Mouse (Mus musculus): ENCODE measurements at regions not wholly inside any gene's neighbourhood (a gene's known extent, or its start where the extent isn't known, plus 50 kb on each side); places are given as distances from the start of the nearest gene placed in this dataset.

DNA sequence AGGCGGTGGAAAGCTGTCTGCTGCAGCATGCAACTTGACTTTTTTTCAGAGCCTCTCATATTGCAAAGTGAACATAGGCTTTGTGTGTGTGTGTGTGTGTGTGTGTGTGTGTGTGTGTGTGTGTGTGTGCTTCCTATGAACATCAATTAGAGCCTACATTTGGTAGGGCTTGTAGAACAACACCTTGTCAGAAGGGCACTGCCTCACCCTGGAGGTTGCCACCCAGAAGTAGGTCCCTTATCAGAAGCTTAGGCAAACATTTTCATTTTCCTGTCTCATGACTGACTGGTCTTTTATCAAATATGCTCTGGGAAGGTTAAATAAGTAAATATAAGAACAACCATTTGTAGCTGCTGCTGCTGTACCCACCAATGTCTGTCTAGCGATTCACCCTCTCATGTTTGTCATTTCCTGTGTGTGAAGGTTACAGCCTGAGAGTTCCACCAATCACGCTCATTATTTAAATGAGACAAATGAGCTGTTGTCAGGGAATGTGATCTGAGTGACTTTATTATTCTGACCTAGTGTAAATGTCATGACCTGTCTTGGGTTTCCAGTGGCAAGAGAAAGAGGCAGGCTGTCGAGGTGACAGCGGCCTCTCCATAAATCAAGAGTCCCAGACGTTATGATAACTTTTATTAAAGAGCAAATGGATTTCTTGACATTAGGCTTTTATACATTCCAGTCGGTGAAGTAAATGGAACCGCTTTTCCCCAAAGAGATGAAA lies 310.1 kb downstream of the Irx1 start:
- no peak for DNase-seq

DNA sequence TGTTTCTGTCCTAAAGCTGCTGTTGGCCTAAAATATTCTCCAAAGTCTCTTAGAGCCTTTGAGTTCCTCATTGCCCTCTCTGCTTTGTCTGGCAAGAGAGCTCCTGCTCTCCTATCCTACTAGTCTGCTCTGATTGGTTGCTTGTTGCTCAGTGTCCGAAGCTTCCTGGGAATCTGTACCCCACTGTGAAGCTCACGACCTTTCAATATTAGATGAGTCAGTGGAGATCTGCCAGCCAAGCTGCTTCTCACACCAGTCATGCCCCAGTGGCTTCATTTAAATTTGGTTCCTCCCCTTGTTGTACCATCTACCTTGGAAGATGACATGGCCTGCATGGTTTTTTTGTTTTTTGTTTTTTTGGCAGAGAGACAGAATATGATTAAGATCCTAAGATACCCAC lies 313.6 kb downstream of the Irx1 start:
- DNase-seq: no peak

- DNase-seq: no peak
Observed at GRCm38 (mm10) chr13:71649031-71649430, 314.5 kb downstream of the Irx1 start.

GRCm38 (mm10) chr13:71631447-71631846 lies 332.1 kb downstream of the Irx1 start:
- no peak for DNase-seq

GRCm38 (mm10) chr13:71617198-71617597 lies 346.3 kb downstream of the Irx1 start:
- DNase-seq: no peak

DNA sequence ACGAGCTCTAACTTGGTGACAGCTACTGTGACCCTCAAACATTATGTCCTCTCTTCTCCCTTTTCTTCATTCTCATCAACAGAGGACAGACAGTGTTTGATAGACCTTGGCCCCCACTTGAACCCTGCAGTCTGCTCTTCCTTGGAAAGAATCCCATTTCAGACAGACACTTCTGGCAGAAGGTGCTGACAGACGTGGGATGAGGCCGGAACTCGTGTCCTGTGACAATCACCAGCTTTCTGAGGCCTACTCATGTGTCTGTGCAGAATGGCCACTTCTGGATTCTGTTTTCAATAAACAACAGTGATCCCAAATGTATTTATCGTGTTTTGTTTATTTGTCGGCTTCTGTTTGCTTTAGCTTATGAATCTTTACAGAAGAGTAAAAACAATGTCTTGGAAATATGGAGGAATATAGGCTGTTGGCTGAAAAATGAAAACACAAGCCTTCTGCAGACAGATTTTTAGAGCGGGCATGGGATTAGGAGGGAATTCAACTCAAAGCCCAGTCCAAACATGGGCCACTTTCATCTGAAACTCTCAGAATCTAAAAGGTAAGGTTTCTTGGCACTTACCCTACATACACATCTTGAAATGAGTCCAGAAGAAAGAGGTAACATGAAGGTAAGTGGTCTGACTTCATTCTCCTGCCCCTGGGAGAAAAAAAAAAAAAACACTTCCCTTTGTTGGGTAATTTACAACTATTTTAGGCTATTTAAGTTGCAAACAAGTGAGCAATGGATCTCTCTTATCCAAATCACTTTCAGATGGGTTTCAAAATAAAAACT lies 350.9 kb downstream of the Irx1 start:
- no peak for DNase-seq

DNA sequence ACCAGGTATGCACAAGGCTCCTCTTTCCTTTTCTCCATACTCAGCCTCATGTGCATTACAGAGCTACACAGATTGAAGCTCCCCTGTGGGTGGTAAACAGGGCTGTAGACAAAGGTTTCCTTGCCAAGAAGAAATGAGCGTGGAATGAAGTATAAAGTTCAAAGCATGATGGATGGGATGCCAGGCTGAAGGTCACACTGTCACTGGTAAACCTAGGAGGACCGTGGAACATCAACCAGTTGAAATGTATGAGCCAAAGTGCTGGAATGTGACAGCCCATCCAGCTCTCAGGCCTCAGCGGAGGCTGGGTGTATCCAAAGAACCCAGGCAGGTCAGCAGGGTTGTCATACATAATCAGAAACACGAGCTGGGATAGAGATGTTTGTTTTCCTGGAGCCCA lies 381.0 kb downstream of the Irx1 start:
- no peak for DNase-seq

DNA sequence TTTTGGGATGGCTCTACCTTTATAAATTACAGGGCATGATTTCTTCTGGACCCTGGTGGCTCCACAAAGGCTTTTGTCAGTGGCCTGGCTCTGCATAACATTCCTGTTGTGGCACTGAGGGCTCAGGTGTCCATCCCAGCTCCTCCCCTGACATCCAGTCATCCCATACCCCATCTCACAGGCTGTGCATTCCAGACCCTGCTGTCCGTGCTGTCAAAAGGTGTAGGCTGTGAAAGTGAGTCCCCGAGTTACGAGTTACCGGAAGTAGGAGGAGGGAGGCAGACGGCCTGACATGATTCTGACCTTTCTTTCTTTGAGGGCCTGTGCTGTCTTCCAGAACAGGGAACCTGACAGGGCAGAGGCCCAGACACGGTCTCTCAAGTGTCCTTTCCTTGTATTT lies 397.6 kb downstream of the Irx1 start:
- no peak for DNase-seq

GRCm38 (mm10) chr13:71565388-71565787 lies 398.1 kb downstream of the Irx1 start:
- DNase-seq: no peak

GRCm38 (mm10) chr13:71558477-71559215 lies 404.9 kb downstream of the Irx1 start:
- no peak for DNase-seq

DNA sequence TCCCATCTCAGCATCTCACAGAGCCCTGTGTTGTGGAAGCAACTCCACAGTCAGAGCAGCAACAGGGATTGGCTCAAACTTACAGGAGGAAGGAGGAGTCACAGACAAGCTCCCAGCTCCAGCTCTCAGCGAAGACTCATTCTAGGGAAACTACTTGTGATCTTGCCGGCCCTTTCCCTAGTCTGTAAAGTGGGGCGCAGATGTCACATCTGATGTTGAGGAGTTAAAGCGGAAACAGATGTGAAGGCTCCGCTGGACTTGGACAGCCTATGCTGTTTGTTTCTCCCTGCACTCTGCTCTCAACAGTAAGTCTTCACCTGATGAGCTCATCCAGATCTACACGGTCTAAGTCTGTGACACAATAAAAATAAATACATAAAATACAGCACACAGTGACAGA lies 408.1 kb downstream of the Irx1 start:
- no peak for DNase-seq

GRCm38 (mm10) chr13:71550109-71550508 lies 413.4 kb downstream of the Irx1 start:
- DNase-seq: no peak

GRCm38 (mm10) chr13:71549206-71549831 lies 414.2 kb downstream of the Irx1 start:
- DNase-seq: no peak

- DNase-seq: no peak
Observed at GRCm38 (mm10) chr13:71538226-71538625, 425.3 kb downstream of the Irx1 start.

DNA sequence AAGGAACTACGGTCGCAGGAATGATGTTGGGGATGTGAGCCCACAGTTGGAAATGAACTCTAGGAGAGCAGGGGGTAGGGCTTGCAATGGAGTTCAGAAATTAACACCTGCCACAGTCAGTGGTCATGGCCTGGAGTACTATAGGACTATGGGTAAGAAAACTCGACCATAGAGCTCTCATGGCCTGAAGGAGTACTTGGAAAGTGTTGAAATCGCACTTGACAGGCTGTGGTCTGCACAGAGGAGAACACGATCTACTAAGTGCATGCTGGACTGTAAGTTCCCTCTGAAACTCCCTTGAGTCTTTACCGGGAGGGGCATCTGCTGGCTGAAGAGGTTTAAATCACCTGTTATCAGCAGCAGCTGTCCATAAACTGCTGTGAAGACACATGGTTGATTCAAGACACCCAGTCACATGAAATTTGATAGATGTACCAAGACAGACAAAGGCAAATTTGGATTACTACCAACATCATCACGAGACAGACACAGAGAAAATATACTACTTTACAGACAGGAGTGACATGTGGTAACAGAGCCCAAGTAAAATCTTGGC lies 430.6 kb downstream of the Irx1 start:
- DNase-seq: no peak

GRCm38 (mm10) chr13:71529397-71530122 lies 434.0 kb downstream of the Irx1 start:
- DNase-seq: no peak

- DNase-seq: no peak
Observed at GRCm38 (mm10) chr13:71517776-71518175, 445.7 kb downstream of the Irx1 start.

DNA sequence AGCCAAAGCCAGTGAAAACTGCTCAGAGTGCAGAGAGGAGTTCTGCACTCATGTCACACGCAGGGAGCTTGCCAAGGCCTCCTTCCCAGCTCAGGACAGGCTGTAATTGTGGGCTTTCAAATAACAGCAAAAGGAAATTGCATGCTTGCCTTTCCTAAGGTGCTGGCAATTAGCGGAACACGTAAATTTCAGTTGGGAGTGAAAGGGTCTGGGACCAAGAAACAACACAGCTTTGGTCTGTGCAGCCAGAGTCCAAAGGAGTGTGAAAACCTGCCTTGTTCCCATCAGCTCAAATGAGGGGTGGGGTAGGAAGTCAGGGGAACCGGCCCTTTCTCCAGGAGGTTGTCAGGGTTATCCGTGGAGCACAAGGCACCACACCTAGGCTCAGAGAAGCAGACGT lies 450.3 kb downstream of the Irx1 start:
- DNase-seq: no peak

- no peak for DNase-seq
Observed at GRCm38 (mm10) chr13:71507956-71508401, 455.5 kb downstream of the Irx1 start.

GRCm38 (mm10) chr13:71507421-71507931 lies 456.0 kb downstream of the Irx1 start:
- no peak for DNase-seq

GRCm38 (mm10) chr13:71506777-71507176 lies 456.7 kb downstream of the Irx1 start:
- DNase-seq: no peak

DNA sequence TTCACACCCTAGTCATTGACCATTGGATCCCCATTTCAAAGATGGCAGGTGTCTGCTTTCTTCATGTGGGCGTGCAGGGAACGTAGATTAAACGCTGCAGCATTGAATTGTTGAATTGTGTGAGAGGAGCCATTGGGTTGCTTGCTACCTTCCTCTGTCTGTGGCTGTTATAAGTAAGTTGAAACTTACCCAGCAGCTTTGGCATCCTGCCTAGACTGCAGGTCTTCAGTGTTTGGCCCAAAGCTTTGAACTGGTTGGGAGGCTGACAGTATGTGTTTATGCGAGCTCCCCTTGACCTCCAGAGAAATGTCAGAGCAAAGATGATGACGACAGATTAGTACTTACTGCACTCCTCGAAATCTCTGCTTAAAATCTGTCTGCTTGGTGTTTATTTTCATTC lies 473.8 kb downstream of the Irx1 start:
- no peak for DNase-seq
